In genomic region chr4:51657325-51657724, GRCm38 (mm10) we compare ENCODE assay signal across 8 mouse cellular contexts.
"Had no signal": no experiment of that assay in that cellular context is flagged by ENCODE, and none has a peak within 500 bp of the region (broad histone marks: within the 10 kb centered on the region; RNA-seq: fewer than 3 reads in every experiment).

No protein-coding gene starts in this region.

- DNase-seq: kidney, postnatal 10 days; kidney, postnatal 4 days; liver; liver, embryonic 13.5 days; liver, postnatal 0 days; lung, postnatal 36 days; right cerebral cortex, postnatal 14 days; thymus, postnatal 4 days had no signal
